Mouse (Mus musculus) stomach, postnatal 0 days (tissue): ENCODE data around the gene Nsmf.

Source experiments
- CTCF ChIP-seq: IDR thresholded peaks from 2 replicates; pipeline ENCODE4 v1.5.1; 2016; ENCODE audit warnings: antibody characterized with exemption, low read depth, mild to moderate bottlenecking, moderate library complexity
- EP300 ChIP-seq: optimal IDR thresholded peaks from 2 replicates; pipeline ENCODE3; 2016; ENCODE audit warnings: antibody characterized with exemption

DNA sequence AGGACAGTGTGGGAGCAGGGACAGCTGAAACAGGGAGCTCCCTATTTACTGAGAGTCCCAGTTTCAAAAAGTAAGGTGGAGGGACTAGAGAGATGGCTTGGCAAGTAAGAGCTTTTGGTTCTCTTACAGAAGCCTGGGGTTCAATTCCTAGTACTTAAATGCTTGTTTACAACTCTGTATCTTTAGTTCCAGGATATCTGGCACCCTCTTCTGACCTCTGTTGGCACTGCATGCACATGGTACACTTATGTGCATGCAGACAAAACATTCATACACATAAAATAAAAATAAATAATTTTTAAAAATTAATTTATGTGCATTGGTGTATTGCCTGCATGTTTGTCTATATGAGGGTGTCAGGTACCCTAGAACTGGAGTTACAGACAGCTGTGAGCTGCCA, 45.9 kb upstream of the Nsmf start:
- TF ChIP-seq CTCF (peak; percentile 36; the same call in 1 of the 2 replicates), EP300 (no peak)
